Mouse (Mus musculus) heart, adult 2 months (tissue): Measurements from ENCODE around the gene Foxn3.

Experiments used
- CTCF ChIP-seq: fragments of 200-600 bp; IDR thresholded peaks from 2 replicates; pipeline ENCODE4 v1.8.1; 2022; ENCODE audit warnings: antibody characterized with exemption, mild to moderate bottlenecking, moderate library complexity
- EP300 ChIP-seq: fragments of 200-500 bp; IDR thresholded peaks from 2 replicates; pipeline ENCODE4 v1.6.1; 2011; ENCODE audit warnings: low read depth, low read length, control low read depth; ENCODE audit not compliant: insufficient read depth

DNA sequence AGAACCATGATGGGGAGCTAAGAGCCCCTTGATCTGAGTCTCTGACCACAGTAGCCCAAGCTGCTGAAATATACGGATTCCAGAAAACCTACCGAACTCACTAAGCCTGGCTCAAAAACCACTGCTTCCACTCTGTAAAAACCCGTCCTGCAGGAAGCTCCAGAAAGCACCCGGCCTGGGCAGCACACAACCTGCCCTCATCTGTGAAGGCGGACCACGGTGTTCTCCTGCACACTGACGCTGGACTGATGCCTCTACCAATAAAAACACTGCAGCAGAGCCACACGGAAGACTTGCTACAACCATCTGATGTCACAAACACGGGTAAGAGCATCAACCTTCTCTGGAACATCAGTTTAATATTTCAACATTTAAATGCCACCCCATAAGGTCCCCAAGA lies 227.8 kb downstream of the Foxn3 start:
- TF ChIP-seq CTCF (no peak), EP300 (0 out of 2 replicates have a peak, but pooled peaks have one; percentile 29)
